Mouse (Mus musculus) heart, embryonic 11.5 days (tissue): Measurements from ENCODE around the gene Cep72. TPM values are rescaled to one million over a fixed set of nuclear protein-coding genes. Genes with fewer than 3 reads are reported as not detected.
"Not testable (repeated sequence)": the region's sequence is repeated elsewhere in the genome, so short reads cannot be mapped to it uniquely, and the experiment has no call there.

Experiments
- ATAC-seq: fragments of 200-750 bp; cut with Nextera tagmentation; replicated peaks from 2 replicates; pipeline ENCODE4 v1.8.0; 2017; ENCODE audit warnings: moderate library complexity; ENCODE audit not compliant: insufficient number of reproducible peaks, low FRiP score, low TSS enrichment
- H3K27ac ChIP-seq: fragments of 300-500 bp; sonication (generic); 2 replicates; pipeline ENCODE4 v1.5.1; 2014; ENCODE audit warnings: mild to moderate bottlenecking, low read depth, low read length
- H3K27me3 ChIP-seq: fragments of 300-500 bp; sonication (generic); 2 replicates; pipeline ENCODE4 v1.6.1; 2014; ENCODE audit warnings: mild to moderate bottlenecking, low read length, mixed read lengths; ENCODE audit not compliant: control insufficient read depth, insufficient read depth
- H3K36me3 ChIP-seq: fragments of 300-500 bp; sonication (generic); 2 replicates; pipeline ENCODE4 v1.6.1; 2014; ENCODE audit warnings: mild to moderate bottlenecking, low read length, moderate library complexity, mixed read lengths; ENCODE audit not compliant: control insufficient read depth, insufficient read depth
- H3K4me1 ChIP-seq: fragments of 300-500 bp; sonication (generic); 2 replicates; pipeline ENCODE4 v1.6.1; 2014; ENCODE audit warnings: low read length; ENCODE audit not compliant: control insufficient read depth, insufficient read depth
- H3K4me2 ChIP-seq: fragments of 300-500 bp; sonication (generic); 2 replicates; pipeline ENCODE4 v1.6.1; 2014; ENCODE audit warnings: mild to moderate bottlenecking, moderate library complexity
- H3K4me3 ChIP-seq: fragments of 300-500 bp; sonication (generic); 2 replicates; pipeline ENCODE4 v1.5.1; 2014; ENCODE audit warnings: low read depth, low read length
- H3K9ac ChIP-seq: fragments of 300-500 bp; sonication (generic); 2 replicates; pipeline ENCODE4 v1.6.1; 2014; ENCODE audit warnings: mild to moderate bottlenecking, low read depth, low read length, moderate library complexity
- H3K9me3 ChIP-seq: fragments of 300-500 bp; sonication (generic); replicated peaks from 2 replicates; pipeline ENCODE4 v1.6.1; 2016; ENCODE audit warnings: low read length; ENCODE audit not compliant: control insufficient read depth
- WGBS: fragments of 180-500 bp; shearing (Covaris S2); extraction: QIAGEN DNeasy Blood & Tissue Kit; methylation state at CpG from one replicate; pipeline ENCODE4 v1.1.7; 2014; ENCODE audit not compliant: insufficient replicate concordance; 5-methylcytosine and 5-hydroxymethylcytosine counted together
- polyA plus RNA-seq: library from polyadenylated mRNA; unstranded; fragments of >200 nt; fragmentation: Nextera tagmentation; extraction: Ambion mirVana; gene quantifications from 2 replicates; pipeline ENCODE4 v1.2.1, GENCODE M21; 2014

Gene Cep72
- polyA plus RNA-seq, 1 experiment from 2014 or later = 11.2 TPM

GRCm38 (mm10) chr13:74006881-74007280 is 55.2 kb downstream of the Cep72 start:
- not testable (repeated sequence) for H3K9me3 ChIP-seq, ATAC-seq, H3K4me3 ChIP-seq, H3K4me1 ChIP-seq, H3K4me2 ChIP-seq, H3K36me3 ChIP-seq, H3K27ac ChIP-seq, H3K27me3 ChIP-seq, H3K9ac ChIP-seq
- WGBS = 77% methylated on average over 4 of the region's 4 CpGs

DNA sequence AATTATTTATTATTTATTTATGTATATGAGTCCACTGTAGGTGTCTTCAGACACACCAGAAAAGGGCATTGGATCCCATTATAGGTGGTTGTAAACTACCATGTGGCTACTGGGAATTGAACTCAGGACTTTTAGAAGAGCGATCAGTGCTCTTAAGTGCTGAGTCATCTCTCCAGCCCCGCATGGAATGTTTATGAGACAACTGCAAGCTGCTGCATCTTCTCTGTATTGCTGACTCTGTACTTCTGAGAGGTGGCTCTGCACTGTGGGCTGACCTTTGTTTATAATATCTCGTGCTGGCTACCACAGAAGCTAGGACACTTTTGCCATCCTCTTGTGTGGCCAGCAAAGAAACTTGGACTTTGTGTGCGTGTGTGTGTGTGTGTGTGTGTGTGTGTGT is 60.6 kb downstream of the Cep72 start:
- Histone ChIP-seq H3K4me2 (no peak overlapping the region), H3K36me3 (no peaks in the 10 kb centered on the region), H3K27me3 (no peaks in the 10 kb centered on the region), H3K9ac (no peak overlapping the region), H3K9me3 (no peaks in the 10 kb centered on the region), H3K4me1 (no peaks in the 10 kb centered on the region), H3K27ac (no peak overlapping the region), H3K4me3 (no peak overlapping the region)
- ATAC-seq = no peak
- 69% methylated on average over 4 of the region's 4 CpGs for WGBS

DNA sequence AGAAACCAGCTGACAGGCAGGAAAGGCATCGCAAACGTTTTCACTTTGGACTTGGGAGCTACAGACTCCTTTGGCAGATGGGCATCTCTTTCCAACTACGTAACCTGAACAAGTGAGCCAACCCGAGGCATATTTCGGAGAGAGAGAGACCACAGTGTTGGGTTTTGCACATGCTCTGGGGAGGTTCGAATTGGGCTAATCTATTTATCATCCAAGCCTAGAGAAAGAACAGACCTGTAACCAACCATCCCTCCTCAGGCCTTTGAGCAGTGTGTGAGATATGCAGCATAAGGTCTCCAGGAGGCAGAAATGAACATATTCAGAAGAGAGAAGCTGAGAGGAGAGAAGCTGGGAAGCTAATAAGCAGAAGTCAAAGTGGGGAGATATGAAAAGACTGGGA is 61.1 kb downstream of the Cep72 start:
- ATAC-seq = no peak
- Histone ChIP-seq H3K4me1 (no peaks in the 10 kb centered on the region), H3K27ac (no peak overlapping the region), H3K36me3 (no peaks in the 10 kb centered on the region), H3K9me3 (no peaks in the 10 kb centered on the region), H3K27me3 (no peaks in the 10 kb centered on the region), H3K9ac (no peak overlapping the region), H3K4me3 (no peak overlapping the region), H3K4me2 (no peak overlapping the region)
- WGBS = 79% methylated on average over 6 of the region's 6 CpGs

GRCm38 (mm10) chr13:74000519-74000918 is 61.6 kb downstream of the Cep72 start:
- Histone ChIP-seq H3K27ac (no peak overlapping the region), H3K9ac (no peak overlapping the region), H3K4me3 (no peak overlapping the region), H3K9me3 (no peaks in the 10 kb centered on the region), H3K4me2 (no peak overlapping the region), H3K27me3 (no peaks in the 10 kb centered on the region), H3K36me3 (no peaks in the 10 kb centered on the region), H3K4me1 (no peaks in the 10 kb centered on the region)
- no peak for ATAC-seq

- no peaks in the 10 kb centered on the region for H3K9me3 ChIP-seq
- no peaks in the 10 kb centered on the region for H3K4me1 ChIP-seq
- ATAC-seq = no peak
- no peak overlapping the region for H3K4me2 ChIP-seq
- H3K27ac ChIP-seq = no peak overlapping the region
- no peaks in the 10 kb centered on the region for H3K36me3 ChIP-seq
- no peaks in the 10 kb centered on the region for H3K27me3 ChIP-seq
- no peak overlapping the region for H3K4me3 ChIP-seq
- no peak overlapping the region for H3K9ac ChIP-seq
- WGBS = 76% methylated on average over 4 of the region's 4 CpGs
Measured at GRCm38 (mm10) chr13:73996456-73996855, 65.6 kb downstream of the Cep72 start.

GRCm38 (mm10) chr13:73991267-73991666 is 70.8 kb downstream of the Cep72 start:
- no peaks in the 10 kb centered on the region for H3K27me3 ChIP-seq
- H3K36me3 ChIP-seq = no peaks in the 10 kb centered on the region
- 61% methylated on average over 5 of the region's 5 CpGs for WGBS
- no peak overlapping the region for H3K27ac ChIP-seq
- no peaks in the 10 kb centered on the region for H3K9me3 ChIP-seq
- H3K9ac ChIP-seq = no peak overlapping the region
- no peak overlapping the region for H3K4me3 ChIP-seq
- H3K4me1 ChIP-seq = 0 out of 2 replicates have a peak, but pooled peaks cover 6% of the 10 kb centered on the region
- ATAC-seq = no peak
- no peak overlapping the region for H3K4me2 ChIP-seq

- Histone ChIP-seq H3K4me3 (no peak overlapping the region), H3K36me3 (no peaks in the 10 kb centered on the region), H3K27me3 (no peaks in the 10 kb centered on the region), H3K27ac (no peak overlapping the region), H3K4me2 (no peak overlapping the region), H3K9ac (no peak overlapping the region), H3K4me1 (0 out of 2 replicates have a peak, but pooled peaks cover 6% of the 10 kb centered on the region), H3K9me3 (no peaks in the 10 kb centered on the region)
- peak; percentile 31; the same call in 1 of the 2 replicates for ATAC-seq
- WGBS = 10% methylated on average over 2 of the region's 2 CpGs
Measured at GRCm38 (mm10) chr13:73990761-73991160, 71.3 kb downstream of the Cep72 start.

DNA sequence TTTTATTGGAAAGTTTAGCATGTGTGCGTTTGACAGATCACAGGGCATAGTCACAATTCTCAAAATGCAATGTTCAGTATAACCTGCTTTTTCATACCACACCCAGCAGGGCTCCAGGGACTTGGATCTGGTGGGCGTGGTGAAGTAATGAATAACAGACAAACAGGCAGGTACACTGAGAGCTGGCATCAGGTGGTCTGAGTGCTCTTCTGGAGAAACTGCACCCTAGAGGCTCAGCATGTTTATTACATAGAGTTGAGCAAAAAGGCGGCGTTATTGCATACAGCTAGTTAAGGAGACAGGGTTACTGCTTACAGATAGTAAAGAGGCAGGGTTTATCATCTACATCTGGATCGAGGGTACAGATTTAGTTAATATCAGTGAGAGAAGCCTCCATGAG is 71.8 kb downstream of the Cep72 start:
- Histone ChIP-seq H3K27me3 (no peaks in the 10 kb centered on the region), H3K4me2 (no peak overlapping the region), H3K36me3 (no peaks in the 10 kb centered on the region), H3K9me3 (no peaks in the 10 kb centered on the region), H3K27ac (no peak overlapping the region), H3K4me1 (0 out of 2 replicates have a peak, but pooled peaks cover 6% of the 10 kb centered on the region), H3K4me3 (no peak overlapping the region), H3K9ac (no peak overlapping the region)
- ATAC-seq = no peak
- WGBS = 70% methylated on average over 5 of the region's 5 CpGs
